Mouse (Mus musculus) CH12F3 (cell line): ENCODE results near the gene Ttc7b.

Source experiments
- in situ Hi-C: fragments of 300-500 bp; cut with MboI; formaldehyde crosslinking; loops from 2 replicates; pipeline ENCODE4 v1.14.3; 2020; ENCODE audit warnings: low sequenced_read_pairs

Gene Ttc7b

DNA sequence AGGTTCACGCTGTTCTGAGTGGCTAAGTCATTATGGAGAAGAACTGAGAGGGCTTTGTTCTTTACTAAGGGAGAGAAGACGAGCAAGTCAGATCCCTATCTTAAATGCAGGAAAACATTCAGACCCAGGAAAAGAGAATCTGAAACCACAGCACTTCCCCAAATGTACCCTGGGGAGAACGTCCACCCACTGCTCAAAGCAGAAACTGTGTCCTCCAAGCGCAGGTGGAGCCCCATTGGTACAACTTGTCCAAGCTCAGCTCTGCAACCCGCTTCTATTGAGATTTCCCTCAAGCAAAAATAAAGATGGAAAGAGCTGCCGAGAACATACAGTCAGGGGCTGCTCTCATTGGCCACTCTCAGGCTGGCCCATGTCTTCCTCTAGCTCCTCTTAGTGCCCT is 168.5 kb downstream of the Ttc7b start:
- in situ Hi-C loops, result no loop called here

DNA sequence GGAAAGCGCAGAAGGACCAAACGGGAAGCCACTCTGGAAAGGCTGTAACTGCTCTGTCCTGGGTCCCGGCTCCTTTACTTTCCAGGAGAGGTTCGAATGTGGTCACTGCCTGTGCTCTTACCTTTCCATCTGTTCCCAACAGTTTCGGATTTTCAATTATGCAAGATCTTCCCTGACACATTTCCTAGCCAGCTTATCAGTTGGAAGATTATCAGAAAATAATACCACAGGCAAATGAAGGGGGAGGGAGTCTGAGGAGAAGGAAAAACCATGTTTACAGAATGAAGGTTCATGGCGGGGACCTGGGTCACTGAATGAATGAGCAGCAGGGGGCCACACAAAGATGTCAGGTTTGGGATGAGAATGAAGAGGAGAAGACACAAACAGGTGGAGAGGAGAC is 177.1 kb downstream of the Ttc7b start:
- in situ Hi-C loops, result no loop called here

DNA sequence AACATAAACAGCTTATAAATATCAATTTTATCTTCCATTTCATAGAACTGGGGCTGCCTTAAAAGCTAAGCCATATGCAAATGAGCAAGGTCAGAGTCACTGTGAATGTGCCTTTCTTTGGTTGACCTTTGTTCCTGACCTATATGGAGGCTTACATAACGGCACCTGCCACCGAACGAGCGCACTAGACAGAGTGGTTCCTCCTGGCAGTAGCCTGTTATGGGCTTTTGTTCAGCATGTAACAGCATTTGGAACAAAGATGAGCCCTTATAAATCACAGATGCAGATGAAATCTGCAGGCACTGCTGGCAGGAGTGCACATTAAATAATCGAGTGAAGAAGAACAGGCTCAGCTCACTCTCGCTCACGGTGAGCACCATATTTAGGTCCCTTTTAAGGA is 179.0 kb downstream of the Ttc7b start:
- in situ Hi-C loops, result no loop called here

DNA sequence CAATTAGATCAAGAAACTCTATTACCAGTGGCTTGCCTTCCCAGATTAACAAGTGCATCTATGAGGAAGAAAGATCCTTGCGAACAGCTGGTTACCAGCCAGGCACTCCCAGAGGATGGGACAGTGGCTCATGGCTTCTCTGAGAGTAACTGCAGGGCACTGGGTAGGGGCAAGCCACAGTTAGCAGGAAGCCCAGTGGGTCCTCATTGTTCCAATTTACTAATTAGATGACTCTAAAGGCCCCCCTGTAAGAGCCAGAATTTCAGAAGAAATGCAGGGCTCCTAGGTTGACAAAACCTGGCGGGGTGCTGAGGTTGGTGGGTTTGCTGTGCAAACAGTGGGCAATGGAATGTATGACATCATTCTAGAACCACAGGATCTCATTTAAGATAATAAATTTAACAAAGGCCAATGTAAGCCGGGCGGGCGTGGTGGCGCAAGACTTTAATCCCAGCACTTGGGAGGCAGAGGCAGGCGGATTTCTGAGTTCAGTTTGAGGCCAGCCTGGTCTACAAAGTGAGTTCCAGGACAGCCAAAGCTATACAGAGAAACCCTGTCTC is 179.6 kb downstream of the Ttc7b start:
- in situ Hi-C loops, result no loop called here

DNA sequence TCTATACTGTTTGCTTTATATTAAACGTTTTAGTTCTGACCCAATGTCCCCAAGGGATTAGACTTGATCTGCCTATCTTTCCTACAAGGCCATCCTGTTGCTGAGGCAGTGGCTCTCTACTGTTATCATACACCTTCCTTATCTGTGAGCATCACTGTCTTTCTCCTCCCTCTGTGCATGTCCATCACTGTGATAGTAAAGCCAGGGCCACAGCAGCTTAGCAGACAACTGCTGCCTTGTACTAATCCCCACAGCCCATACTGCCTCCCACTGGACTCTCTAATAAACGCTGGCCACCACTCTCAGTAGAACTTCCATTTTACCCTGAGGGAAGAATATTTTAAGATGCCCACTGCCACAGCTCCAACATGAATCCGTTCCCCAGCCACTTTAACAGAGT is 182.6 kb downstream of the Ttc7b start:
- in situ Hi-C loops, result no loop called here

DNA sequence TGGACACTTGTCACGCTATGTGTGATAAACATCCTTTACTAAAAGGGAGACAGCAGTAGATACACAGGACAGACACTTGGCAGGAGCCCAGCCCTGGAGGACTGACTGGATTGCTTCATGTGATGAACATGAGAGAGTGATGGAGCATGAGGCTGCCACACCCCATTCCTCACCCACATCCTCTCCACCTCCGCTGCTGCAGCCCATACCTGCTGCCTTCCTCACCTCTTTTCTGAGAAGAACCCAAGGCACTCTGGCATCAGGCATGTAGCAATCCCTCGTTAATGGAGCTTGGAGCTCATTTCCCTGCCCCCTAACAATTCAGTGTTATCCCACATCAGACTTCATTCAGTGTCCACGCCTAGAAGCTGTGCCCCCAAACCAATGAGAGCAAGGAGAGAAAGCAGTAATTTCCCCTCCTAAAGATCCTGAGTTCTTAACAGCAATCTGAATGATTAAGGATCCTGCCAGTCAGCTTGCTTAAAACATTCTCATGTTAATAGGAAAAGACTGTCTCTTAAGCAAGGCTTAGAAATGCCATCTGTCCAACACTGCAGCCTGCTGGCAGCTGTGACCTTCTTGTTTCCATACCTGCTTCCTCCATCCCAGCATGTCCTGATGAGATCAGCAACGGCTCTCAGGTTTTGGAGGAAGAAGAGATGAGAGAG is 183.1 kb downstream of the Ttc7b start:
- in situ Hi-C loops, result no loop called here

DNA sequence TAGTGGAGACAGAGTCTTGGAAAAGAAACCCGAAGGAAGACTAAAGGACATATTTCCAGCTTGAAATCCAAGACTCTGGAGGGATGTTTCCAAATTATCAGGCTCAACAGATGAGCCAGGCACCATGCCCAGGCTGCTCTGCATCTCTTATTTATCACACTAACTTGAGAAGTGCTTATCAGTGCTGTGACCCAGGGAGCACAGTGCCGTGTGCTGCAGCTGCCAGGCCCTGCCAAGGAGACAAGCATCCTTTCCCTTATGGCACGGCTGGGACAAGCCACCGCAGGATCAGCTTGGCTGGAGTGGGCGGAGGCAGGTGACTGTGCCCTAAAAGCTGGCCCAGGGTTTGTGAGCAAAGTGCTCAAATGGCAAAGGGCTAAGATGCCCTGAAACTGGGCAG is 184.4 kb downstream of the Ttc7b start:
- in situ Hi-C loops, result no loop called here

DNA sequence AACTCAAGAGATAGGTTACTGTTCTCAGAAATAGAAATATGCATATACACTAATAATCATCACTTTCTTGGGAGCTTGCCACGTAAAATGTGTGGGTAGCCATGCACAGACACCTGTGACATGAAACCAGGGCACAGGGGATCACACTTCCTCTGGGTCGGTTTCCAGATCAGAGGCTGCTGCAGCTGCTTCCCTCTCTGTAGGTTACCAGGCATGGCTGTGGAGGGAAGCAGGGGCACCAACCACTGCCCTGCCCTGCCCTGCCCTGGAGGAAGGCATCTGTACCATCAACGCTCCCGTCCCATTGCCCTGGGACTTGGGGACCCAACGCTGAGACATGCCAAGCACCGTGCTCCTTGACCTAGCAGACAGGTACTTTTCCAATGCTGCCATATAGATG is 188.8 kb downstream of the Ttc7b start:
- in situ Hi-C loops, result no loop called here

DNA sequence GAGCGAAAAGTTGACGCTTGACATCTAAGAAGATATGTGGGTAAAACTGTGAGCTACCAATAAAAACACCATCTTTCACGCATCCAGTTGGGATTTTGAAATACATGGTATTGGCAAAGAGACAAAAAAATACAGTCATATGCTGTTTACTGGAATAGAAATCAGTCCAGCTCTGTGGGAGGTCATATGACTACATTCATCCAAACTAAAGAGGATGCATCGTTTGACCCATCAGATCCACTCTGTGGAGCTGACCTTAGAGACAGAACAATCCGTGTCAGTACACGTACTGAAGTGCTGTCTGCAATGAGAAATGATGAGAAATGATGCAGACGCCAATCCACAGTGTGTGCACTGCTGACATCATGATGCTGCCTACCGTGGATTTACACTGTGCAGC is 190.4 kb downstream of the Ttc7b start:
- in situ Hi-C loops, result no loop called here

DNA sequence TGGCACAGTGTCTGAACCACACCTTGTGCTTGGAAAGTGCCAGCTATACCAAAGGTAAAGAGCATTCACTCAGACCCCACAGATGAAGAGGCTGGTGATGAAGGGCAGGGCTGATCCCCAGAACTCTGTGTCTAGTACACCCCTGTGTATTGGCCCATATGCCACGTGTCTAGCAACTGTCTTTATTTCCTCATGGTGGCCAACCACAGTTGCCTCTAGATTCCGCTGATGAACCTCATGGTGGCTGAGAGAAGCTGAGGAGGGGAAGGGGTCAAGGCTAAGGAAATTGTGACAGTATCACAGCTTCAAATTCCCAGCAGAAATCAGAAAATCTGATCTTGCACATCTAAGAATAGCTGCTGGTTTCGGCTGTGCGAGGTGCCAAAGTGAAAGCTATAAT is 191.6 kb downstream of the Ttc7b start:
- in situ Hi-C loops, result no loop called here

DNA sequence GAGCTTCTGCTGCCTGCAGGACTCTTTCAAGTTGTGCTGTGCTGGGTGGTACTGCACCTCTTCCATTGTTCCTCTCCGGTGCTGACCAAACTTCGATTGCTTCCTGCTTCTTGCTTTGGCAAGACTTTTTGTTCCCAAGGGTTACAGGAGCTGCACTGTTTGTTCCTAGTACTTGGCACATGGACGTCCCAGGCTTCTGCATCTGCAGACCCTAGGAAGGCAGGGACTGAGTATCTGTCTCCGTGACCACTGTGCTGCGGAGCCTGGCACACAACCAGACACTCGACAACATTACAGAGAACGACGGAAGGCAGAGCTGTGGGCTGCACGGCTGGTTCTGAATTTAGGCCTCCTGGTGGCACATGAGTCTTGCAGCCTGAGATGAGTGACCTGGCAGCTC is 192.1 kb downstream of the Ttc7b start:
- in situ Hi-C loops, result no loop called here

DNA sequence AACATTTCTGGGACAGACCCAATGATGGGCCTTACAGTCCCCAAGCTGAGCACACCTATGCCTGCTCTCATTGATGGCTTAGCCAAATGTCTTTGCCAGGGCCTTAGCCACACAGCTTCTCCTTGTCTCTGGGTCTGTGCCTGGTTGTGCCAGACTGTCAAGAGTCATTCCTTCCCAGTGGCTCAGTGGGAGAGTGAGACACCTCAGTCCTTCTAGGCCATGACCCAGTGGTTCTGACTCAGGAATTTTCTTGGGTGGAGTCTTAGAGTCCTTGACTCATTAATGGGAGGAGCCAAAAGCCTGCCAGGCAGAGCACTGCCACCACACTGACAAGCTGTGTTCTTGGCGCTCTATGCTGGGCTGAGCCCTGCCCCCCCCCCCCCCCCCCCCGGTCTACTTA is 193.9 kb downstream of the Ttc7b start:
- in situ Hi-C loops, result no loop called here

DNA sequence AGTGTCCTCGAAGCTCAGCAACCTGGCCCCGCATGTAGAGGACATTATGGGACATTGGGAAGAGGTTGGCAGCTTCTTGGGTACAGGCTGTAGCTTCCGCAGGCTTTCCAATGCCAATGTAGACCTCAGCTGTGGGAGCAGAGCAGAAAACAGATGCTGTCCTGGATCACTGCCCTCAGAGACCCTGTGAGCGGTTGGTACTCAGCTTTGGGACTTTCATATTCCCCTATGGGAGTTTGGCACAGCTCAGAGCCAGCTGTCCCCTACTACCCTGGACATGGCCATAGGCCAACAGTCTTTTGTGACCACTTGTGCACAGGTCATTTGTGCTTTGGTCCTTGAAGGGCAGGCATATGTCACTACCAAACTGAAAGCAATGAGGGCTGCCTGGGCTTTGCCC is 195.0 kb downstream of the Ttc7b start:
- in situ Hi-C loops, result no loop called here

DNA sequence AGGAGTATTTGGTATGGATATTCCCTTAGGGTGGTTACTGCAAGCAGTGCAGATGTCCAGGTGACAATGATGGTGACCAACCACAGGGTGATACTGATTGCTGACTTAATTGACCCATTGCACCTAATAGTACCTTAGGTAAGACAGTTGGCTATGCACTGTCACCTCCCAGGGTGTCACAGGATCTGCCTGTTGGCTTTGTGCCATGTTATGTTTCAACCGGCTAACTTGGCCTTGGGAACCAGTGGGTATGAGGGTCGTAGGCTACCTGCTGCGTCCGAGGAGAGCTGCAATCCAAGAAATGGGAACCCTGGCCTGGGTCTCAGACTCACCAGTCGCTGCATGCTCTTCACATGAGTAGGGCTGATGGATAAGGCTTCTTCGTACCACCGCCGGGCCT is 195.4 kb downstream of the Ttc7b start:
- in situ Hi-C loops, result no loop called here

DNA sequence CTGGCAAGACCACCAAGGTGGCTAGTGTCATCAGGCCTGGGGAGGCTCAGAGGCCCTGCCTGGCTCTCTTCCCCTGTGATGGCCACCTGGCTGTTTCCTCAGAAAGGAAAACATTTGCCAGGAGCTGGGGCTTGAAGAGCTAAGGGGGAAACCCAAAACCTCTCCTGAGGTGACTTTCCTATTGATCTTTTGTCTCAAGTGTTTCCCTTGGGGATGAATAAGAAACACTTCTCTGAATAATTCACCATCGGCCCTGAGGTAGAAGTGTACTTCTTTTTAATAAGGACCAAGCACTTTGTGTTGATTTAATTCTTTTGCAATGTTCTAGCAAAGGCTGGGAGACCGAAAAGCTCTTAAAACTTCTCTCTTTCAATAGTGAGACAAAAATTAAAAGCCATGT is 197.0 kb downstream of the Ttc7b start:
- in situ Hi-C loops, result no loop called here

DNA sequence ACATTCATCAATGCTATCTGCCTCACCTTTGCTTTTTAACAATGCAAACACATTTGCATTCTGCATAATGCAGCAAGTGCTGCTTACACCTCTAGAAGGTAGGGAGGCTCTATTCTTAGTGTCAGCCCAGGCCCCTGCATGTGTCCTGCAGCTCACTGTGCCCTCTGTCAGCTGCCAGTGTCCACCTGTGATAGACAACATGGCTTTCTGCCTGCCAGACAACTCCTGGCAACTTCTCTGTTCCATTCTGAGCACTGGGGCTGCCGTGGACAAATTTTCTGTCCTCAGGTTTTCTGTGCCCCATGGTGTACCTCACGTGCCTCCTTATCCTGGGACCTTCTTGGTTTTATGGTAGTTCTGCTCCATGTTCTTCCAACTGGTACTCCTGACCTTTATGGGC is 198.4 kb downstream of the Ttc7b start:
- in situ Hi-C loops, result no loop called here

DNA sequence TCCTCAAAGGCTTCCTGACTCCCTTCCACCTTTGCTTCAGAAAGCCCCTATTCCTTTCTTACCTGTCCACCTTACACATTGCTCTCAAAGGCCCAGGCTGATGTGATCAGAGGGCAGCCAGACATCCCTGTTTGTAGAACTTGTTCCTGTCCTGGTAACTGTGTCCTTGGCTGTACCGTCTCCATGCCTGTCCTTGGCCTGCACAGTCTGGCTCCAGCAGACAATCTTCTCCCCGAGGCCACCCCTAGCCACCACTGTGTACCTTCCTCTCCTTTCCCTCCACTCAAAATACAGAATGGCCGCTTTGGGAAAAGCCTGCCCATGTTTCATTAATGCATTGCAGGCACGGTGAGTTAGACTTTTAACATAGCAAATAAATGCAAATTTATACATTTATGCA is 199.1 kb downstream of the Ttc7b start:
- in situ Hi-C loops, result no loop called here

DNA sequence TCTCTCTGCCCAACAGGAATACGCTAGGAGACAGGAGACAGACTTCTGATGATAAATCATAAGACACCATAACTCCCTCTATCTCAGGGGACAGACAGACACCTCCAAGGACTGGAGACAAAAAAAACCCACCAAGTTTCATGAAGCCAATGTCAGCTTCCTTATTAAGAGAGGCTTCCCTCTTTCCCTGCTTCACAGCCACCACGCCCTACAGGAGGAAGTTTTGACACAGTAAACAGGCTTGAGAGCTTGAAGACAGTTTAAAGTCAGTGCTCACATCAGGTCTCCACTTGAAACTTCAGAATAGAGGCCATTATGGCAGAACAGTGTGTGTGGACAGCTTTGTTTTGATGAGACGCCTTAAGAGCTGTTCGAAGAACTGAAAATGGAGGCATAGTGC is 200.9 kb downstream of the Ttc7b start:
- in situ Hi-C loops, result no loop called here

DNA sequence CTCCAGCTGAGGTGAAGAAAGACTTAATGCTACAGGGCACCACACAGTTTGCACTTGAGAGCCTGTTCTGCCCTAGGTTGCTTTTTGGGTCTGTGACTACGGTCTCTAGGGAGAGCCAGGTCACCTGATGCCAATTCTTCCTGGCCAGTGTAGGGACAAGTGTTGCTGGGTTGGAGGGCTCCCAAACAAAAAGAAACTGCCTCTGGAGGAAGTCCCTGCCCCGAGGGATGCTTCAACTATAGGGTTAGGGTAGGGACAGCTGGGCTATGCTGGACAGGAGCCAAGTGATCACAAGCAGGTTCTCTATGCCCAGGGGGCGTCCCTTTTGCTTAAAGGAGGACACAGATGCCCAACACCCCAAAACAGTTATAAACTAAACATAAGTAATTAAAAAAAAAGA is 202.7 kb downstream of the Ttc7b start:
- in situ Hi-C loops, result no loop called here

DNA sequence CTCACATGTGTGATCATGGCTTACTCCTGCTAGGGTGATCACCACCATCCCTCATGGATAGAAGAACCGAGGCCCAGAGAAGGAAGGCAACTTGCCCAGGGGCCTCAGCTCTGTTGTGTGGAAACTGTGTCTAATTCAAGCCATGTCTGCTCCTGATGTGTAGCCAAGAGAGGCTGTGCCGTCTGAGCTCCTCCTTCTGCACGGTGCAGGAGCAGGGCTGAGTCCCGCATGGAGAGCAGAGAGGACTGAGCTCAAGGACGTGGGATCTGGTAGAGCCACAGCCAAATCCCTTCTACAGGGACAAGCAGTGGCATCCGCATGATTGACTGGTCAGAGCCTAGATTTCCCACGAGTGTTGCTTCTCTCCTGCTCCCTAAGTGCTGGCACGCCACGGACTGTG is 204.5 kb downstream of the Ttc7b start:
- in situ Hi-C loops, result no loop called here

DNA sequence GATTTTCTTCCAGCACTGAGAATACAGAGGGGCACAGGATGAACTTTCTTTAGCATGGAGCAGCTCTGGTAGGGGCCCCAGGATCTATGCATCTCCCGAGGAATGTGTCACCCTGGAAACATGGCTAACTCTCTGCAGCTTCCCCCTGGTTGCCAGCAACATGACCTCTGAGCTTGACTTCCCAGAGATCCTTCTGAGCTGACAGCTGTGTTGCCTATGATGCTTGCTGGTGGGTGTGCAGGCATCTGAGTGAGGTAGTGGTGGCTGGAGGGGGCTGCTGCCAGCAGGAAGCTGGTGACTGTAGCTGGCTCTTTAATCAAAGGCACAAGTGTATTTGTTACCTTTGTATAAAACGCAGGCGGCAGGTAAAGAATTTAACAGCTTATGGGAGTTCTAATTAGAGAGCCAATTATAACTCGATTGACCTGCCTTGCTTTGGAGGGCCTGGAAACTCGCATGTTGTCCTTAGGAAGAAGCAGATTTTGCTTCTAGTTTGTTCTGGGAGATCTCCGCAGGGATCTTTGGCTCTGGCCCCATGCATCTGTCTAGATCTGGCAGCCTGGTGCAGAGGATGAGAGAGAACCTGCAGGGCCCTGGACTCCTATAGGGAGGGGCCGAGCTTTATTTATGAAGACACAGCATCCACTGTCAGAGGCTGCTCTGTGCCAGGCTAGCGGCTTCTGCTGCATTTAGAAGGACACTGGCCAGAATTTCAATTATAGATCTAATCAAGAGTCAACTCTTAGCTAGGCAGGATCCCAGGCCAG is 205.3 kb downstream of the Ttc7b start:
- in situ Hi-C loops, result no loop called here

DNA sequence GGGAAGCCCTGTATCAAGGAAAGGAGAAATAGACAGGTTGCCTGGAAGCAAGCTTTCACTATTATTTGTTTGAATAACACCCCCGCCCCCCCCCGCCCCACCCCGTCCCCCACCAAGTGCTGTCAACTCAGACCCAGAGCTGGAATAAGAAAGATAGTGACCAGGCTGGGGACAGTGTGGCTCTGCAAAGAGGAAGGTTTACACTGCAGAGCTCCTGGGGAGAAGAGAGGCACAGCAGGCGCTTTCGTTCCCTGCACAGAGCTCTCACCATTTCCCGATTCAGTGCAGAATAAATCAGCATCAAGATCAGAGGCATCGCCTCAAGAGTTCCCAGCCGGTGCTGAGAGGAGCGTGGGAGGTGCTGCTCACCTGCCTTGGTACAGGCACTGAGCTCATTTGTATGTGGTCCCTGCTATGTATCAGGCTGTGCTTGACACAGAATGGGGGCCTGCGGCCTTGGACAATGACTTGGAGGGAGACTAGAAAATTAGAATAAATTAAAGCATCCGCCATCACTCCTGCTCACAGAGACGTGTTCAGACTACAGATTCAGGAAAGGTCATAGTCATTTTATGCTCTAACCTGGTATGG is 206.7 kb downstream of the Ttc7b start:
- in situ Hi-C loops, result no loop called here
